Mouse (Mus musculus) embryonic facial prominence, embryonic 12.5 days (tissue): ENCODE results near the gene Ereg. TPM values are rescaled to one million over a fixed set of nuclear protein-coding genes. Genes with fewer than 3 reads are reported as not detected.

Experiments
- ATAC-seq: fragments of 200-750 bp; cut with Nextera tagmentation; 2 replicates; pipeline ENCODE4 v1.8.0; 2017; ENCODE audit not compliant: insufficient number of reproducible peaks, insufficient read depth, low FRiP score, low TSS enrichment
- H3K27ac ChIP-seq: fragments of 300-500 bp; sonication (generic); 2 replicates; pipeline ENCODE4 v1.5.1; 2016; ENCODE audit warnings: mild to moderate bottlenecking
- H3K27me3 ChIP-seq: fragments of 300-500 bp; sonication (generic); 2 replicates; pipeline ENCODE4 v1.6.1; 2016; ENCODE audit warnings: mild to moderate bottlenecking, moderate library complexity
- H3K36me3 ChIP-seq: fragments of 300-500 bp; sonication (generic); 2 replicates; pipeline ENCODE4 v1.6.1; 2016; ENCODE audit warnings: mild to moderate bottlenecking
- H3K4me1 ChIP-seq: fragments of 300-500 bp; sonication (generic); 2 replicates; pipeline ENCODE4 v1.6.1; 2016
- H3K4me2 ChIP-seq: fragments of 300-500 bp; sonication (generic); replicated peaks from 2 replicates; pipeline ENCODE4 v1.6.1; 2016; ENCODE audit warnings: mild to moderate bottlenecking, moderate library complexity
- H3K4me3 ChIP-seq: fragments of 300-500 bp; sonication (generic); 2 replicates; pipeline ENCODE4 v1.5.1; 2016; ENCODE audit warnings: mild to moderate bottlenecking
- H3K9ac ChIP-seq: fragments of 300-500 bp; sonication (generic); 2 replicates; pipeline ENCODE4 v1.6.1; 2016; ENCODE audit warnings: mild to moderate bottlenecking, moderate library complexity
- H3K9me3 ChIP-seq: fragments of 300-500 bp; sonication (generic); 2 replicates; pipeline ENCODE4 v1.6.1; 2016; ENCODE audit warnings: mild to moderate bottlenecking, moderate library complexity
- WGBS: fragments of 180-500 bp; shearing (Covaris S2); methylation state at CpG from one replicate; pipeline ENCODE4 v1.1.7; 2016; 5-methylcytosine and 5-hydroxymethylcytosine counted together
- polyA plus RNA-seq: library from polyadenylated mRNA; unstranded; fragments of >200 nt; fragmentation: Nextera tagmentation; extraction: Ambion mirVana; gene quantifications from 2 replicates; pipeline ENCODE4 v1.2.1, GENCODE M21; 2016

The Ereg gene
- polyA plus RNA-seq, result 0.05 TPM in 1 of 2 replicates, not detected in the other

DNA sequence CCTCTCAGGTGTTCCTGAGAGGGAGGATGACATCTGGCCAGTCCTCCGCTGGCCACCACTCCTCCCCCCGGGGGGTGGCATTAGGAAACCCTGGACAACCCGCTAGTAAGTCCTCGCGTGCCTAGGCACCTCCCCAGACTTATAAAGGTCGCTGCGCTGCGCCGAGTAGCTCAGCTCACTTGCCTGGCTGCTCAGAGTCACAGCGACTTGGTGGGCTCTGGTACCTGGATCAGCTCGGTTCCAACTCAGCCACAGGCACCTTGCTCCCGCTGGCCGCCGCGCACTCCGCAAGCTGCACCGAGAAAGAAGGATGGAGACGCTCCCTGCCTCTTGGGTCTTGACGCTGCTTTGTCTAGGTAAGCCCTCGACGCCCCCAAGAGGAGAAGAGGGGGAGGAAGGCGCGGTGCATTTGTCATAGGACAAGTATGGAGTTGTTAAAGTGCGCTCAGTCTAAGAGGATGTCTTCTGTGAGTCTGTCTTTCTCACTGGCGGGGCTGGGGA is at the start of gene Ereg:
Gene Ereg, plus strand, starts transcription at position 173 of the 501 bp plus-strand sequence.
- 1% methylated on average over 25 of the region's 25 CpGs for WGBS
- H3K9ac ChIP-seq, result peak within 1 kb of the TSS; percentile 20; the same call in 1 of the 2 replicates

DNA sequence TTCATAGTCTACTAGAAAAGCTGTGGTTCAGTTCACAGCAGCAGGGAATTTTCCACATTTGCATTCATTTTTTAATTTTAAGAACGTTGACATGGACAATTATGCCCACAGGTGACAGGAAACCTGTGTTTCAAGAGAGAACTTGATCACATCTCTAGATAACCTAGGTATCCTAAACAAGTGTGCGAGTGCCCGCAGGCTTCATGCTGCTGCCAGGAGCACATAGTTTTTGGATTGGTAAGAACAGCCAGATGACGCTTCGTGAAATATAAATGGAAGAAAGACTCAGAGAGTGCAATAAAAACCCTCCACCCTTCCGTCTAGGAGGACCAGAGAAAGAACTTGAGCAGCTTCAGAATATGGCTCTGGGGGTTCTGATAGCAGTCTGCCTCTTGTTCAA is 47.3 kb upstream of the Ereg start, which contains the start of gene Epgn:
Gene Epgn, plus strand, starts transcription at position 301 of the 400 bp plus-strand sequence.
- ATAC-seq, result no peak
- Histone ChIP-seq H3K9me3 (no peaks in the 10 kb centered on the region), H3K4me2 (no peak within 1 kb of the TSS), H3K36me3 (no peaks in the 10 kb centered on the region), H3K9ac (no peak within 1 kb of the TSS), H3K4me3 (no peak within 1 kb of the TSS), H3K27me3 (no peaks in the 10 kb centered on the region), H3K27ac (no peak within 1 kb of the TSS), H3K4me1 (no peaks in the 10 kb centered on the region)
- WGBS, result 83% methylated on average over 6 of the region's 6 CpGs

More for the DNA sequence above, at the start of gene Ereg:
- peak within 1 kb of the TSS; percentile 63 for H3K4me2 ChIP-seq
- no peaks in the 10 kb centered on the region for H3K4me1 ChIP-seq
- H3K4me3 ChIP-seq, result peak within 1 kb of the TSS; percentile 32
- H3K36me3 ChIP-seq, result no peaks in the 10 kb centered on the region
- peaks cover 30% of the 10 kb centered on the region for H3K27me3 ChIP-seq
- H3K9me3 ChIP-seq, result no peaks in the 10 kb centered on the region
- ATAC-seq, result 0 out of 2 replicates have a peak, but pooled peaks have one; percentile 47
- H3K27ac ChIP-seq, result no peak within 1 kb of the TSS

DNA sequence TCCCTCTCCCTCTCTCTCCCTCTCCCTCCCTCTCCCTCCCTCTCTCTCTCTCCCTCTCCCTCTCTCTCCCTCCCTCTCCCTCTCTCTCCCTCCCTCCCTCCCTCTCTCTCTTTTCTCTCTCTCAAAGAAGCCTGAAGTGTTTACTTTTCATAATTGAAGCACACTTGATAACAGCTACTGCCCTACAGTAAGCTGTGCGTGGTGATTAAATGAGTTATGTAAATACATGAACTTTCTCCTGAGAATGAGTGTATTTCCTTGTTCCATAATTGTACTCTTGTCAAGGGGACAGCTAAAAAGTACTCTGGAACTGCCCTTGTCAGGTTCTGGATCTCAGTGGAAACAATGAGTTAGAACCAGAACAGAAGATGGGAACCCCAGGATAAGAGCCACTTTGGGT is 46.6 kb upstream of the Ereg start:
- Histone ChIP-seq H3K4me1 (no peaks in the 10 kb centered on the region), H3K4me3 (no peak overlapping the region), H3K27me3 (no peaks in the 10 kb centered on the region), H3K27ac (no peak overlapping the region), H3K9me3 (no peaks in the 10 kb centered on the region), H3K9ac (no peak overlapping the region), H3K36me3 (no peaks in the 10 kb centered on the region), H3K4me2 (no peak overlapping the region)
- WGBS, result 57% methylated on average over 1 of the region's 1 CpGs
- no peak for ATAC-seq

DNA sequence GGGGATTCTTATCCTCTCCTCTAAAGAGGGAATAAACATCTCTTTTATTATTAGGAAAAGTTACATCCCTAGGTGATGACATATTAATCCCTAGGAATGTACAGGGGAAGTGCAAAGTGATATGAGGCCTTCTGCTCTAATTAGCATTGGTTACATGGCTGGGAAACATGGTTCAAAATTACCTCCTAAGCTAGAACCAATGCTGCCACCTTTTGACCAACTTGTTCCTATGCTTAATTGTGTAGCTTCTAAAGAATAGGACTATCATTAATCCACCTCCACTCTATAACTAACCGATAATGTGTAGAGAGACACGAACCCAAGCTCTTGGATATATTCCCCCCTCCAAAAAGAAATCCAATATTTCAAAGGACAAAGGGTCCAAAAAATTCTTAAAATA is 43.8 kb upstream of the Ereg start:
- no peak overlapping the region for H3K9ac ChIP-seq
- no peaks in the 10 kb centered on the region for H3K9me3 ChIP-seq
- H3K4me1 ChIP-seq, result no peaks in the 10 kb centered on the region
- 82% methylated on average over 2 of the region's 2 CpGs for WGBS
- no peak for ATAC-seq
- H3K36me3 ChIP-seq, result no peaks in the 10 kb centered on the region
- no peak overlapping the region for H3K4me3 ChIP-seq
- no peak overlapping the region for H3K4me2 ChIP-seq
- H3K27ac ChIP-seq, result no peak overlapping the region
- no peaks in the 10 kb centered on the region for H3K27me3 ChIP-seq

DNA sequence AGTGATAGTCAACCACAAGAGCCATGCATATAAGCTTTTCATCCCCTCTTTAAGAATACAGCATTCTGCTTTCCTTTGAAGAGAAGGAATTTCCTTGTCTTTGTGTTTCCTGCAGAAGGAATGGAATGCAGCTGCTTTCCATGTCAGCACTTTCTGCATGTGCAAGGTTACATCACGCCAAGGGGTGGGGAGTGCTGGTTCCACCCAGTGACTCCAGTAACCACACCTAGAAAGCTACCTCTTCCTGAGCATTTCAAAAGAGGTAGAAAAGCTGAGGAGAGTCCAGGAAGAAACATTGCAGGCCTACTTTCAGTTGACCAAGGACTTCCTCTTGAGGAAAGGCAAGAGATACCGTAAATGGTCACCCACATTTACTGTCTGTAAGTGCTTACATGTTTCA is 39.1 kb upstream of the Ereg start:
- Histone ChIP-seq H3K27me3 (no peaks in the 10 kb centered on the region), H3K36me3 (no peaks in the 10 kb centered on the region), H3K27ac (no peak overlapping the region), H3K4me2 (no peak overlapping the region), H3K4me1 (no peaks in the 10 kb centered on the region), H3K4me3 (no peak overlapping the region), H3K9me3 (no peaks in the 10 kb centered on the region), H3K9ac (no peak overlapping the region)
- WGBS, result 77% methylated on average over 2 of the region's 2 CpGs
- ATAC-seq, result no peak

DNA sequence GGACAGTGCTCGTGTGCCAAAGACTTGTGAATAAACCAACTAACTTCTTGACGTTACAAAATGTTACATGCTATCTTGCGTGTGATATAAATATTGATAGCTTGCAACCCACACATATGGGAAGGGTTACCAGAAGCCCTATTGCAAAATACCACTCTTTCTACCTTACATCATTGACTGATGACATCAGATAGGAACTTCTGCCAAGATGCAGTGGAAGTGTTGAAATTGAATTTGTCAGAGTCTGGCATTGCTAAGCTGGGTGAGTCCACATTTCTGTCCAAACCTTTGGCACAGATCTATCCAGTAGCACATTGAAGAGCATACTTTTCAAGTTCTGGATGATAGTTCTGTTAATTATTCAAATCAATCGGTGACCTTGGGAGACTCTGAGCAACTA is 37.8 kb upstream of the Ereg start:
- Histone ChIP-seq H3K9ac (no peak overlapping the region), H3K4me1 (no peaks in the 10 kb centered on the region), H3K4me3 (no peak overlapping the region), H3K4me2 (no peak overlapping the region), H3K9me3 (no peaks in the 10 kb centered on the region), H3K27ac (no peak overlapping the region), H3K27me3 (no peaks in the 10 kb centered on the region), H3K36me3 (no peaks in the 10 kb centered on the region)
- no peak for ATAC-seq
- 83% methylated on average over 4 of the region's 4 CpGs for WGBS

DNA sequence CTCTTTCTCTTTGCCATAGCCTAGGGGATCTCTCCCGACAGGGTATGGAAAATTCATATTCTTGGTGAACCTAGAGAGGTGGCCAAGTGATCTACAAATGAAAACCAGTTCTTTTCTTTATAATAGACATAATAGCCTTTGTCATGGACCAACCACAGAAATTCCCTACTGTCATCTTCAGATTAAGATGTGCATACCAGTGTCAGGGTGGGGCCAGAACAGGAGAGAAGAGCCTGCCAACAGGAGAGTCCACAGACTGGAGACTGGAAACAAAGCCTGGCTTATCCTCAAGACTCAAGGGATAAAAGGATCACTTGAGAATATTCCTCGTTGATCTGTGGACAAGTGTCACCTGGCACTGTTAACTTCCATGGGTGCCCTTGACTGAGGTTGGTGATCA is 36.7 kb upstream of the Ereg start:
- Histone ChIP-seq H3K4me2 (no peak overlapping the region), H3K27ac (no peak overlapping the region), H3K27me3 (no peaks in the 10 kb centered on the region), H3K4me3 (no peak overlapping the region), H3K4me1 (no peaks in the 10 kb centered on the region), H3K9me3 (no peaks in the 10 kb centered on the region), H3K36me3 (no peaks in the 10 kb centered on the region), H3K9ac (no peak overlapping the region)
- no peak for ATAC-seq
- WGBS, result 71% methylated on average over 2 of the region's 2 CpGs

DNA sequence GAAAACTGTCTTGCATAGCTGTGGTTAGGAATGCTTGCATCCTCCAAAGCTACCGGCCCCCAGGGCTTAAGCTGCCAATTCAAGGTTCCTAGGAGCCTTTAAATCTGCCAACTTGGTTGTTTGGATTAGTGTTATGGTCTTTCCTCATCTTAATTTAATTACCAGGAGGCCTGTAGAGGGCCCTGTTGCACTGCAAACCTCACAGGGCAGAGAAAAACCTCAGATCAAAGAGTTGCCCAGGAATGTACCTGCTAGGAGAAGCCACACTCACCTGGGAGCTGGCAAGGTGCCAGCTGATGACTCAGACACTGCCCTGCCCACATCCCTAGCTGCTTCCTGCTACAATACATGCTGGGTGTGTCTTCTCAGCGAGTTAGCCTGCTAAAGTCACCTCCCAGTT is 35.9 kb upstream of the Ereg start:
- peak; percentile 72; the same call in 1 of the 2 replicates for ATAC-seq
- Histone ChIP-seq H3K27ac (no peak overlapping the region), H3K27me3 (no peaks in the 10 kb centered on the region), H3K4me1 (no peaks in the 10 kb centered on the region), H3K36me3 (no peaks in the 10 kb centered on the region), H3K4me3 (no peak overlapping the region), H3K9ac (no peak overlapping the region), H3K4me2 (no peak overlapping the region), H3K9me3 (no peaks in the 10 kb centered on the region)
- 14% methylated on average over 2 of the region's 2 CpGs for WGBS

DNA sequence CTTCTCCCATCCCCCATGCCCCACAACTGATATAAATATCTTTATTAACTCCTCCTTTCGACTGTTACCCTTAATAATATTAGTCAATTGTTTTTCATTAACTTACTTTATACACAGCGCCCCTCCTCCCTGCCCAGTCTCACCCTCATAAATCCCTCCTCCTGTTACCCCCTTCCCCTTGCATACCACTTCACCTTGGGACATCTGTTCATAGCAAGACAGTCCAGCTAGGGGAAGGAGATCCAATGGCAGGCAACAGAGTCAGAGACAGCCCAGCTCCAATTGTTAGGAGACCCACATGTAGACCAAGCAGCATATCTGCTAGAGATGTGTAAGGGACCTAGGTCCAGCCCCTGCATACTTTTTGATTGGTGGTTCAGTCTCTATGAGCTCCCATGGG is 35.5 kb upstream of the Ereg start:
- H3K4me3 ChIP-seq, result no peak overlapping the region
- no peaks in the 10 kb centered on the region for H3K9me3 ChIP-seq
- no peaks in the 10 kb centered on the region for H3K36me3 ChIP-seq
- no peak overlapping the region for H3K27ac ChIP-seq
- WGBS, result 66% methylated on average over 2 of the region's 2 CpGs
- H3K4me1 ChIP-seq, result no peaks in the 10 kb centered on the region
- H3K27me3 ChIP-seq, result no peaks in the 10 kb centered on the region
- ATAC-seq, result peak; percentile 47; the same call in 1 of the 2 replicates
- H3K9ac ChIP-seq, result no peak overlapping the region
- H3K4me2 ChIP-seq, result no peak overlapping the region

DNA sequence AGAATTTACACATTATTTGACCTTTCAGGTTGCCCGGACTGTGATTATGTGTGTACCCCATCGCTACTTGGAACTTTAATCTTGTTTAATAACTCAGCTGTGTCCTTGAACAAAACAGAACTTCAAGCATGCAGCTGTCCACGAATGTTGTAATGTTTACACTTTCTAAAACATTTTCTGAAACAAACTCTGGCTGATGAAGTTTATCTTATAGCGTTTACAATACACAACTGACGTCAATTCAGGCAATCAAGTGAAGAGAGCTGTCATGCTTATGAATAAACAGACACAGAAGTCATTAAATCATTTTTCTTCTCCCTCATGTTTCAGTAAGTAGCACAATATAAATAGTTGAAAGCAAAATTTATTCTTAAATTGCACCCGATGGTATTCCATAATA is 26.4 kb upstream of the Ereg start:
- Histone ChIP-seq H3K27me3 (no peaks in the 10 kb centered on the region), H3K9ac (no peak overlapping the region), H3K36me3 (no peaks in the 10 kb centered on the region), H3K27ac (no peak overlapping the region), H3K4me2 (no peak overlapping the region), H3K9me3 (no peaks in the 10 kb centered on the region), H3K4me3 (no peak overlapping the region), H3K4me1 (no peaks in the 10 kb centered on the region)
- WGBS, result 76% methylated on average over 6 of the region's 6 CpGs
- ATAC-seq, result no peak

DNA sequence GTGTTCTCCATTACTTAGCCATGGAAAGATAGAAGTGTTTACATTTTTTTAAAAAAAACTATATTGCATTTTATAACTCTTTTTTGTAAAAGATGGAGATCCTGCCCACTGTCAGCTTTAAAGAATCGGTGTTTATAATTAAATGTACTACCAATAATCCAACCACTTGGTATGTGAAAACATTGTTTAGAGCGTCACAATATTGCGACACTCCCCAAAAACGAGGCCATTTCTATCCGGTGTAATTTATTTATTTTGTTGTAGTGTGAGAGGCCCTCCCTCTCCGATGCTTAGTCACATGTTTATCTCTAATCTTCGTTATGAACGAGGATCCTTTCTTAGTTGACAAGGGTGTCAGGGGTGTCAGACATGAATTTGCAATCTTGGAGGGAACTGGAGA is 26.0 kb upstream of the Ereg start:
- Histone ChIP-seq H3K27me3 (no peaks in the 10 kb centered on the region), H3K9me3 (no peaks in the 10 kb centered on the region), H3K27ac (no peak overlapping the region), H3K36me3 (no peaks in the 10 kb centered on the region), H3K4me2 (no peak overlapping the region), H3K4me1 (no peaks in the 10 kb centered on the region), H3K9ac (no peak overlapping the region), H3K4me3 (no peak overlapping the region)
- 88% methylated on average over 8 of the region's 8 CpGs for WGBS
- no peak for ATAC-seq

DNA sequence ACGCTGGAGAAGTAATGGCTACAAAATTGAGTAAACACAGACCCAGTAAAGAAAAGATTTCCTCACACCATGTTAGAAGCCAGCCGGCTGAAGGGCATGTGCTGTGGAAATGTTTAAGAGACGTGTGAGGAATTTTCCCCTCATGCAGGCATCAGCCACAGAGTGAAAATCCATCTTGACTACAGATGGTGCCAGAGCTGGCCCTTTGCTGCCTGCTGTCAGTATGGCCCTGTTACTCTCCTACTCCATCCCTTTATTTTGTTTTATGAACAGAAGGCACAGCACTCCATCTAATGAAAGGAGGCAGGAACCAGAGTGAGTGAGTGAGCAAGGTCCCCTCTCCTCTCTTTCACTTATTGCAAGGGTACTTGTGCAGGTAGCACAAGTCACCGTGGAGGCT is 2.1 kb upstream of the Ereg start:
- Histone ChIP-seq H3K27me3 (peaks cover 30% of the 10 kb centered on the region), H3K27ac (no peak overlapping the region), H3K9me3 (no peaks in the 10 kb centered on the region), H3K4me3 (no peak overlapping the region), H3K4me1 (no peaks in the 10 kb centered on the region), H3K9ac (no peak overlapping the region), H3K36me3 (no peaks in the 10 kb centered on the region), H3K4me2 (no peak overlapping the region)
- ATAC-seq, result no peak
- 77% methylated on average over 4 of the region's 4 CpGs for WGBS

DNA sequence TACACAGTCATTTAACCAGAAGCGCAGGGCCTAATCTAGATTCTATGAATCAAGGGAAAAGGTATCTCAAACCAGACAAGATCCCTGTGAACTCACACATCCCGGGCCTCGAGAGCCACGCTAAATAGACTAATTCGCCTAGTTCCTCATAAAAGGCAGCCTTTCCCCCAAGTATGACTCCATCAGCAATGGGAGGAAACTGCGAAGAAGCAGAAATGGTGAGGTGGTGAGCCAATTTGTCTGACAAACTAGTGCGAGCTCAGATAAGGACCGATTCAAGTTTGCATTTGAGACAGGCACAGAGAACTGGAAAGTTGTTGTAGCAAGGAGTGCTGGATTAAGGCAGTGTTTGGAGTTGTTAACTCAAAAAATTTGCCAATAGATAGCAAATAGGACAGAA is 796 bp upstream of the Ereg start:
- Histone ChIP-seq H3K27ac (no peak overlapping the region), H3K27me3 (peaks cover 30% of the 10 kb centered on the region), H3K4me2 (no peak overlapping the region), H3K9ac (no peak overlapping the region), H3K4me1 (no peaks in the 10 kb centered on the region), H3K4me3 (no peak overlapping the region), H3K36me3 (no peaks in the 10 kb centered on the region), H3K9me3 (no peaks in the 10 kb centered on the region)
- WGBS, result 79% methylated on average over 8 of the region's 8 CpGs
- ATAC-seq, result no peak
